Mouse (Mus musculus): ENCODE data around the gene Tenm4.
"Not testable (repeated sequence)": the region's sequence is repeated elsewhere in the genome, so short reads cannot be mapped to it uniquely, and the experiment has no call there.

The Tenm4 gene

DNA sequence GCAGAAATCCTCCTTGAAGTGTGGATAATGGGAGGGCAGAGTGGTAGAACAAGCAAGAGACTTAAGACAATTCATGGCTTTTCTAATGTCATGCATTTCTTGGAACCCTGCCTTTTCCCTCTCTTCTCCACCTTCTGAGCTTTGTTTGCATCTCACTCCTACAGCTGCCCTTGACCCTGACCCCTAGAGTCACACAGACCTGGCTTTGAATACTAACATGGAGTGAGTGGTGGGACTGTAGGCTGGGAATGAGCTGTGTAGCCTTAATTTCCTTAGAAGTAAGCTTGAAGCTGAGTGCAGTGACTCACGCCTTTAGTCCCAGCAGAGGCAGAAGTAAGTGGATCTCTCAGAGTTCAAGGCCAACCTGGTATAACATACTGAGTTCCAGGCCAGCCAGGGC lies 733.9 kb downstream of the Tenm4 start:
- no peak for DNase-seq (ENCODE audit: low spot score)

DNA sequence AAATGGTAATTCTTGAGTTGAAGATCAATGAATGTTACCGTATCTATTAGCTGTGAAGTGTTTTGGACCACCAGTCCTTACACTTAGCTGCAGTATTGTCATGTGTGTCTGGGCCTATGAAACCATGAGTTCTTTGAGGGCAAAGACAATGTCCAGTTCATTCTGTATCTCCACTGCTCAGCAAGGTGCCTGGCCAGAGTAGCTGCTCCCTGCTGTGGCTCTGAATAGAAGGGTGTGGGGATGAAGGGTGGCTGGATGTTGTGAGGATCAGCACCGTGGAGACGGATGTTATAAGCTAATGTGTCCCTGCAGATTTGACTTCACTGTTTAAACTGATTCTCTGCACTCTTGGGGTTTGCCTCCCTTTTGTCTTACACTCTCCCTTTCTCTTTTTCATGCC lies 734.4 kb downstream of the Tenm4 start:
- DNase-seq (ENCODE audit: low spot score), result no peak

DNA sequence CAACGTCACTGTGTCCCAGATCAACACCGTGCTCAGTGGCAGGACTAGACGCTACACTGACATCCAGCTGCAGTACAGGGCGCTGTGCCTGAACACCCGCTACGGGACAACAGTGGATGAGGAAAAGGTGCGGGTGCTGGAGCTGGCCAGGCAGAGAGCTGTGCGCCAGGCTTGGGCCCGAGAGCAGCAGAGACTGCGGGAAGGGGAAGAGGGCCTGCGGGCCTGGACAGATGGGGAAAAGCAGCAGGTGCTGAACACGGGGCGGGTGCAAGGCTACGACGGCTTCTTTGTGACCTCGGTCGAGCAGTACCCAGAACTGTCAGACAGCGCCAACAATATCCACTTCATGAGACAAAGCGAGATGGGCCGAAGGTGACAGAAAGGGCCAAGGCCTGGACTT lies 735.2 kb downstream of the Tenm4 start:
- DNase-seq (ENCODE audit: low spot score), result no peak

DNA sequence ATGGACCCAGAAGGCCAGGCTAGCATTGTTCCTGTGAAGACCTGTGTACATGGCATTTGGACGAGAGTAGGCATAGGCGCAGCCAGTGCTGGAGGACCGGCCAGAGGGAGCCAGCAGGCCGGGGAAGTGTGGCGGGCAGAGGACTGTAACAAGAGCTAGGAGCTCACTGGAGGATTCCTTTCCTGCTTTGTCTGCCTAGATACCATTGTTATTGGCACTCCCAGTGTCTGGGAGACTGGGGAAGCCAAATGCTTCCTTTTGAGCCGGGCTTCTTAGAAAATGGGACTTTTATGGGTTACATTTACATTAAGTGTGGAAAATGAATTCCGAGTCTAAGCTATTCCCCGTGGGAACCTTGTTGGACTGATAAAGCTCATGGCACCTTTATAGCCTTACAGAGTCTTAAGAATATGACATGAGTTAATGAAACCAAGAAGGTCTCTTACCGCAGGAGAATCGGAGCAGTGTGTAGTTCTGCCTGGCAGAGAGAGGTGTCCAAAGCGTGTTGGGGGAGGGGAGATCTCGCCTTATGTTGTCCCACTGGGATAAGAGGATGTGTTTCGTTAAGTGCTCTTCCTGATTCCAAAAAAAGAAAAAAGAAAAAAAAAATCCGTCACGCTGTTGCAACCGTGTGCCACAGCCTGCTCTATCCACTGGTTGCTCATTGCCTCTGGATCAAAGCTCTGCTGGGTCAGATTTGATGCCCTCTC lies 737.1 kb downstream of the Tenm4 start:
- no peak for DNase-seq (ENCODE audit: low spot score)

DNA sequence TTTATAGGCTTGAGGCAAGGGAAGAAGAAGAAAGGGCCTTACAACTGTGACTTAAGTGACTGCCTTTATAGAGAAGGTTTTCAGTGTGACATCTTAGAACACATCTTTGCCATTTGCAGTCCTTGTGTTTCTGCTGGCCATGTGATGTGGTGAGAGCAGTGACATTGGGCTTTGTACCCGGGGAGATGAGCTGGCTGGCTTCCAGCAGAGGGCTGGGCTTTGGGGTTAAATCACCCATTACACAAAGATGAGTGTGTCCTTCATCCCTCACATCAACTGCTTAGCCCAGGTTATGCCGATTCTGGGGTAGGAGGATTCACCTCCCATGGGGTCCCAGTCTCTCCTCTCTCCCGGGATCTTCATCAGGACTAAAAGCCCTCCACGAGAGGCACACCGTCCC lies 738.8 kb downstream of the Tenm4 start:
- DNase-seq (ENCODE audit: low spot score), result no peak

DNA sequence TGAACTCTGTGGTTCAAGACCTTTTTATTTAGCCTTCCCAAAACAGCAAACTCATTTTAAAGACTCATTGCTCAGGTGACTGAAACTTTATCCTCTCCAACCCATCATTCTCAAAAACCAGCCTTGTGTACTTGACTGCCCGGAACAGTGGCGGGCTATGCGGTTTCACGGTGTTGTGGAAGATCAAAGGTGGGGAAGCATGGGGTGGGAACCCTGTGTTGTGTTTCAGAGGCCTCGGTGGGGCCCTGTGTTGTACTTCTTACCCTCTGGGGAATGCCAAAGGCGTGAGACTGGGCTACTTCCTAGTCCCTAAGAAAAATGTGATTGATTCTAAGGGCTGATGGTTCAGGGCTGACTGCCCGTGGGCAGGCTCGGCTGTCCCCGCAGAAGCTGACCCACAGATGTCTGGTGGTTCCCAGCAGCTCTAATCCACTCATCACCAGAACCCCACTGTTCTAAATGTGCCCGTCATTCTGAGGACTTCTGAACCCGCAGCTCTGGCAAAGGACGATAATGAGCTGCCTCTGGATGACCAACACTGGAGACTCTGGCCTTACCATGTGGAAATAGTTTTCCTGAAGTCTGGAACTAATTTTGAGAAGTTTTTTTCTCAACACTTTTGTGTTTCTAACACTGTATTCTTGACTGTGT lies 739.4 kb downstream of the Tenm4 start:
- DNase-seq (ENCODE audit: low spot score), result no peak

DNA sequence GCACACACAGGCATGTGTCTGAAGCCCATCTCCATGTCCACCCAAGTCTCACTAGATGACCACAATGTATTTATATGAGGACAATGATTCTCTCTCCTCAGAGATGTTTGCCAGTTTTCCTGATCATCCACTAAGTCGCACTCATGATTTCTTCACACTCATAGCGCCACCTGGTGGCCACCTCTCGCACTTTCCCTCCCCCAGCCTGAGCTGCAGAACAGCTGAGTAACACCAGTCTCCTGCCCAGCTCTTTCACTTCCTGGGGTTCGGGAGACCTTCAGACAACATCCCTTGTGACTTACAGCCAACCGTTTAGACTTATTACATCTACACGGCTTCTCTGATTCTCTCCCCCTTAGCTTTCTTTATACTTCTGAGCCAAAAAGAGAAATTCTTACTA lies 743.0 kb downstream of the Tenm4 start:
- peak; percentile 56 for DNase-seq (ENCODE audit: low spot score)

DNA sequence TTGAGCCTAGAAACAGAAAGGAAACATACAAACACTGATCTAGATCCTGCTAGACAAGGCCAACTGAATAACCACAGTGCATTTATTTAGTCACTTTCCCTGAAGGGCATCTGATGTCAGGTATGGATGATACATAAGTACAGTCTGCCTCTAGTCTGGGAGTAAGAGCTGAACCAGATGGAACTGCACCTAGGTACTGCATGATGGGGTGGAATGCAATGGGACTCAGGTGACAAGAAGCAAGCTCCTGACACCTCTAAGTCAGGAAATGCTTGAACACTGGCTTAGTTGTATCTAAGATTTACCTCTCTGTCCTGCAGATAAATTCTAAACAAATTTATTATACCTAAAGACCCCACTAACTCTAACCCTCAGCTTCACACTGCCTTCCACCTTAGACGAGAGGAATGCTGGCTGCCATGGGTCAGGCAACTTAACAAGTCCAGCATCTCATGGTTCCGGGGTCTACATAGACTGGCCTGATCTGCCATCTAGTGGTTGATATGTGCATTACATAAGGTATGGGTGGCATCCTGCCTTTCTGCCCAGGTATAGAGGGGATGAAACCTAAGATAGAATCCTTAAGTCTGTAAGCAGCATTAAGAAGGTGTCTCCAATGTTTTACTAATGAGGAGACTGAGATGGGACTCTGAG lies 744.5 kb downstream of the Tenm4 start:
- no peak for DNase-seq (ENCODE audit: low spot score)

DNA sequence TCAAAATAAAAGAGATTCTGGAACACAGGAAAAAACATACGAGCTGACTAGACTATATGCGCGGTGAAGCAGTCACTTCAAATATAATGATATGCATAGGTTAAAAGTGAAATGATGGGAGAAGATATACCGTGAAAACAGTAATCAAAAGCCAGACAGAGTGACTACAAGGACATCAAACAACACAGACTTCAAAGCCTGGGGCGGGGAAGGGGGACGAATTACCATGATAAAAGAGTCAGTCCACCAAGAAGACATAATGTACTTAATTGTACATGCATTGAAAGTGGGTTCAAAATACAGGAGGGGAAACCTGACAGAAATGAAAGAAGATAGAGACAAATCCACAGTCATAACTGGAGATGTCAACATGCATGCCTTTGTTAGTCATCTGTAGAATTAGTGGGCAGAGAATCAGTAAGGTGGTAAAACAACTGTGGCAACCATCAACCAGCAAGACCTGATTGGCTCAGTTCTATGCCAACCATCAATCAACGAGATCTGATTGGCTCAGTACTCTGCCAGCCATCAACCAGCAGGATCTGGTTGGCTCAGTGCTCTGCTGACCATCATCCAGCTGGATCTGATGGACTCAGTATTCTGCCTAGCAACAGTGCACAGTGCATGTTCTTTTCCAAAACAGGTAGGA lies 749.5 kb downstream of the Tenm4 start:
- DNase-seq (ENCODE audit: low spot score), result no peak

DNA sequence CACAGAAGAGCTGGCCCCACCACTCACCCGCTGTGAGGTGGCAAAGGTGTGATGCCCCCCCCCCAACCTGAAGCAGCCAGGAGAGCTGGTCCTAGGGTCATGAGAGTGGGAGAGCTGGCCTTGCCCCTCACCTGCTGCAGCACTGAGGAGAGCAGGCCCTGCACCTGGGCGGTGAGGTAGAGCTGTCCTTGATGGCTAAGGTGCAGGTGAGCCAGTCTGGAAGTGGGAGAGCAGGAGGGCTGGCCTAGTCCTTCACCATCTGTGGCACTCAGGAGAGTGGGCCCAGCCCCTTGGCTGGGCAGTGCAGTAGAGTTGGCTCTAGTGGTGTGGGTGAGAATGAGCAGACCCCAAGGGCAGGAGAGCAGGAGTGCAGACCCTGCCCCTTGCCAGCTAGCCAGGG lies 751.9 kb downstream of the Tenm4 start:
- DNase-seq (ENCODE audit: low spot score), result no peak

DNA sequence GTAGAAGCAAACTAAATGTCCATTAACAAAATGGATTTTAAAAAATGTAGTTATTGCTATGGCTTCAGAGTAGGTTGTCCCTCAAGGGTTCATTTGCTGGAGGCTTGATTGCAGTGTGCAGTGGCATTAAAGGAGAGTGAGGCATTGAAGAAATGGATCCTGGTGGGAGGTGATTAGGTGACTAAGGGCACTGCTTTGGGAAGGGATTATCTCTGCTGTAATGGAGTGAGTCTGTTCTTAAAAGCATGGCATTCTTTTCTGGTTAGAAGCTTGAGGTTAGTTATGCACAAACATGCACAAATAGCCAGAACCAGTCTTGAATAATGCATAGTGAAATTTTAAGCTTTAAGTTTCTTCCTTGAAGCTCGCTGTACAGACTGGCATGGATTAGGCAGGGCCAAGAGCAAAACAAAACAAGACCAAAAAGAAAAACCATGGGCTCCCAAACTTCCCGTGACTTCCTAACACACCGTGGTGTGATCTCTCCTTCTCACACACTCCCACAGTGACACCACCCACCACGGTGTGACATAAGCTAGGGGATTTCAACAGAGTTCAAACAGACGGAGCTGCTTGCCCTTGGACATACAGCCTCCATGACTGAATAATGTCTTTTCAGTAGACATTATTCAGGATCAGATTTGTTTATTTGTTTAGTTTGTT lies 772.8 kb downstream of the Tenm4 start:
- DNase-seq (ENCODE audit: low spot score), result no peak

DNA sequence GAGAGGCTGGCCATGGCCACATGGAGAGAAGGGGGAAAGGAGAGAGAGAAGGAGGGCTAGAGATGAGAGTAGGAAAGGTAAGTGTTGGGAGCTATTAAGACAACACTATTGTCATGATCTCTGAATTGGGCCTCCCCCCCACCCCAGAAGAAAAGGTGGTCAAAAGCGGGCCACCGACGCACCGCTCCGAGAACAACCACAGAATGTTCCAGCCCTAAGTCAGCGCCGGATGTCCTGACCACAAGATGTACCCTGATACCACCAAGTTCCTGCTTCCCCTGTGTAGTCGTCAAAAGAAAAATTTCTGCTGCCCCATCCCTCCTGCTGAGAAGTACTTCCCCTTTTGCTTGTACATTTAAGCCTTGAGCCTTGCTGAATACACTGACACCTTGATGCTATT lies 775.5 kb downstream of the Tenm4 start:
- DNase-seq (ENCODE audit: low spot score), result not testable (repeated sequence)

DNA sequence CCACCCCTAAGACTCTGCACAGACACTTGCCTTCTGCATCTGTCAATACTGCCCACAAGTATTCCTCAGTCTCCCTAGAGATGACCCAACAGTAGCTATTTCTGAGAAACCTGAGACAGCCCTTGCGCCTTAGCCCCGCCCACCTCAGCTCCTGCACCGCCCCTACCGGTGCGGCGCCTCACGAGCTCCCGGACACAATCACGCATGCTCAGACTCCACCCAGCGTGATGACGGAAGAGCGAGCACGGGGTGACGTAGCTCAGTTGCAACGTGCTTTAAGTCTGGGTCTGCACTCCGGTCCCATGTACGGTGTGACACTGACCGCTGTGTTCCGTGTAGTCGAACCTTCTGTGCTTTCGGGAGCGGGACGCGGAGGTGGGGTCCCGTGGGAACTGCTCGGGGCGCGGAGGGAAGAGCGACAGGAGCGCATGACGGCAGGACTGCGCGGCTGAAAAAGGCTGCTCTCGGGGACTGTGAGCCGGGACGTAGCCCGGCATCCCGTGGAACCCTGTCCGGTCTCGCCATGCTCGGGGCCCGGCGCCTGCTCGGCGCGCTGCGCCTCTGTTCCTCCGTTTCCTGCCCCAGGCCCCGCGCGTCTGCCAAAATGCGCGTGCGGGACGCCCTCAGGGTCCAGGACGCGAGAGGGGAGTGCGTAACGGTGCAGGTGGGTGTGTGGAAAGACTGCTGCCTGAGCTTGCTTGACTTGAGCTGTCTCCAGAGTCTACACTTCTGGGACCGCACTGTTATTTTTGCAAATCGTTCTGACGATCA lies 780.4 kb downstream of the Tenm4 start, which contains the start of gene Nars2:
Gene Nars2, plus strand, starts transcription at position 225 of the 771 bp plus-strand sequence.
- peak; percentile 58 for DNase-seq (ENCODE audit: low spot score)

DNA sequence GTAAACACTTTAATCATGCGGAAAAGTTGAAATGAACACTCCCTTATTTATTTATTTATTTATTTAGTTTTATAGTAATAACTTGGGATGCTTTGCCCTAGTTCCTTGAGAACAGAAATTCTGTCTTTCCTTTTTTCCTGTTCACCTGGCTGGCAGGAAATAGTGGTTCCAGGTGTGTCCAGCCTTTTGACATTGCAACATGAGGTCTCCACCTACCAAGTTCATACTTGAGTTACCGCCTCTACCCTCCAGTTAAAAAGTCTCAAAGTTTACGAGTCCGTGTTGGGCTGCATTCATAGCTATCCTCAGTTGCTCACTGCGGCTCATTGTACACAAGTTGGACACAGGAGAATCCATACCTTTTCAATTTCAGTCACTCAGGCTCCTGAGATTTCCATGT lies 781.0 kb downstream of the Tenm4 start:
- DNase-seq (ENCODE audit: low spot score), result no peak

DNA sequence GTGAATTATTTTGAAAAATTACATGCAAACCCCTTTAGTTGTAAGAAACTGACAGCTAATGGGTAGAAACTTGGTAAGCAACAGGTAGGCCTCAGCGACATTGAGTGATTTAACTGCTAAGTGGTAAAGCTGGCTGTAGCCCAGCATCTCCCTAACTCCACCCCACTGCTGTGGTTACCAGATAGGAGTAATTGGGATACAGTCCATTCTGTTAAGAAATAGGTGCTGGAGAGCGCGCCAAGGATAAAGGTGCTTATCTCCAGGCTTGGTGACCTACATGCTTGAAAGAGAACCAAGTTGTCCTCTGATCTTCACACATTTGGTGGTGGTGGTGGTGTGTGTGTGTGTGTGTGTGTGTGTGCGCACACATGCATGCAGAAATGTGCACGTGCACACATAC lies 788.1 kb downstream of the Tenm4 start:
- no peak for DNase-seq (ENCODE audit: low spot score)

Measured in urinary bladder, postnatal 10 days (tissue).